Mouse (Mus musculus) embryonic facial prominence, embryonic 15.5 days (tissue): ENCODE measurements around the gene Ate1. TPM values are rescaled to one million over a fixed set of nuclear protein-coding genes. Genes with fewer than 3 reads are reported as not detected.
"Not testable (repeated sequence)": the region's sequence is repeated elsewhere in the genome, so short reads cannot be mapped to it uniquely, and the experiment has no call there.

Experiments
- ATAC-seq: fragments of 200-750 bp; cut with Nextera tagmentation; 2 replicates; pipeline ENCODE4 v1.8.0; 2017; ENCODE audit warnings: low read depth, moderate TSS enrichment; ENCODE audit not compliant: insufficient number of reproducible peaks, low FRiP score, low TSS enrichment
- H3K27ac ChIP-seq: fragments of 300-500 bp; sonication (generic); replicated peaks from 2 replicates; pipeline ENCODE4 v1.5.1; 2015; ENCODE audit warnings: mild to moderate bottlenecking, inconsistent platforms
- H3K27me3 ChIP-seq: fragments of 300-500 bp; sonication (generic); 2 replicates; pipeline ENCODE4 v1.6.1; 2015; ENCODE audit warnings: inconsistent platforms
- H3K36me3 ChIP-seq: fragments of 300-500 bp; sonication (generic); 2 replicates; pipeline ENCODE4 v1.6.1; 2015; ENCODE audit warnings: mild to moderate bottlenecking, inconsistent platforms
- H3K4me1 ChIP-seq: fragments of 300-500 bp; sonication (generic); 2 replicates; pipeline ENCODE4 v1.6.1; 2015; ENCODE audit warnings: inconsistent platforms
- H3K4me2 ChIP-seq: fragments of 300-500 bp; sonication (generic); replicated peaks from 2 replicates; pipeline ENCODE4 v1.6.1; 2015; ENCODE audit warnings: mild to moderate bottlenecking, inconsistent platforms
- H3K4me3 ChIP-seq: fragments of 300-500 bp; sonication (generic); replicated peaks from 2 replicates; pipeline ENCODE4 v1.5.1; 2015; ENCODE audit warnings: mild to moderate bottlenecking, inconsistent platforms
- H3K9ac ChIP-seq: fragments of 300-500 bp; sonication (generic); 2 replicates; pipeline ENCODE4 v1.6.1; 2015; ENCODE audit warnings: inconsistent platforms
- H3K9me3 ChIP-seq: fragments of 300-500 bp; sonication (generic); replicated peaks from 2 replicates; pipeline ENCODE4 v1.6.1; 2016; ENCODE audit warnings: inconsistent platforms
- WGBS: fragments of 180-500 bp; shearing (Covaris S2); methylation state at CpG from one replicate; pipeline ENCODE4 v1.1.7; 2015; 5-methylcytosine and 5-hydroxymethylcytosine counted together
- polyA plus RNA-seq: library from polyadenylated mRNA; unstranded; fragments of >200 nt; fragmentation: Nextera tagmentation; extraction: Ambion mirVana; gene quantifications from 2 replicates; pipeline ENCODE4 v1.2.1, GENCODE M21; 2015

Gene Ate1
- polyA plus RNA-seq, 1 experiment from 2014 or later, result 59.7 TPM

- Histone ChIP-seq H3K4me3 (peak overlapping the region; percentile 98), H3K4me1 (peaks cover 21% of the 10 kb centered on the region), H3K9ac (peak overlapping the region; percentile 98), H3K4me2 (peak overlapping the region; percentile 78), H3K9me3 (no peaks in the 10 kb centered on the region), H3K36me3 (peaks cover 32% of the 10 kb centered on the region), H3K27ac (peak overlapping the region; percentile 99), H3K27me3 (no peaks in the 10 kb centered on the region)
- peak; percentile 92 for ATAC-seq
- under 1% methylated on average over 84 of the region's 84 CpGs for WGBS
Measured at GRCm38 (mm10) chr7:130546791-130547484, 26.8 kb upstream of the Ate1 start.

DNA sequence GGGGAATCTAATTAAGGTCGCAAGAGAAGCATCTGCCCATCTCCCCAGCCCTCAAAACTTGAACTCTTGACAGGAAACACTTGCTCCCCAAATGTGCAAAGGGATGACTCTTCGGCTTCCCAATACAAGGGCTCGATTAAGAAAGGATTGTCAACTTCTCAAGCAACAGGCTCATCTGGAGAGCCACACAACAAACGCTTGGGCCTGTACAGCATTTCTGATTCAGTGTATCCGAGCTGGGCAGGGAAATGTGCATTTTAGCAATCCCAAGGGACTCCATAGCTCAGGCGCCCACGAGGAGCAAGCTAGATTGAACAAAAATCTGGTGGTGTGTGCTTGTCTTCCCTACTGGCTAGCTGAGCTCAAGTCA lies 26.2 kb upstream of the Ate1 start:
- H3K27me3 ChIP-seq, result no peaks in the 10 kb centered on the region
- H3K4me1 ChIP-seq, result peaks cover 21% of the 10 kb centered on the region
- ATAC-seq, result 0 out of 2 replicates have a peak, but pooled peaks have one; percentile 4
- H3K9me3 ChIP-seq, result no peaks in the 10 kb centered on the region
- peak overlapping the region; percentile 98 for H3K9ac ChIP-seq
- H3K27ac ChIP-seq, result peak overlapping the region; percentile 99
- H3K36me3 ChIP-seq, result peaks cover 37% of the 10 kb centered on the region
- peak overlapping the region; percentile 98 for H3K4me3 ChIP-seq
- peak overlapping the region; percentile 78 for H3K4me2 ChIP-seq
- 3% methylated on average over 7 of the region's 7 CpGs for WGBS

- Histone ChIP-seq H3K4me2 (peak overlapping the region; percentile 78), H3K9ac (peak overlapping the region; percentile 98), H3K27me3 (no peaks in the 10 kb centered on the region), H3K36me3 (peaks cover 41% of the 10 kb centered on the region), H3K9me3 (no peaks in the 10 kb centered on the region), H3K4me1 (peaks cover 21% of the 10 kb centered on the region), H3K27ac (peak overlapping the region; percentile 99), H3K4me3 (peak overlapping the region; percentile 98)
- no peak for ATAC-seq
- WGBS, result 41% methylated on average over 3 of the region's 3 CpGs
Measured at GRCm38 (mm10) chr7:130545893-130546292, 25.7 kb upstream of the Ate1 start.

DNA sequence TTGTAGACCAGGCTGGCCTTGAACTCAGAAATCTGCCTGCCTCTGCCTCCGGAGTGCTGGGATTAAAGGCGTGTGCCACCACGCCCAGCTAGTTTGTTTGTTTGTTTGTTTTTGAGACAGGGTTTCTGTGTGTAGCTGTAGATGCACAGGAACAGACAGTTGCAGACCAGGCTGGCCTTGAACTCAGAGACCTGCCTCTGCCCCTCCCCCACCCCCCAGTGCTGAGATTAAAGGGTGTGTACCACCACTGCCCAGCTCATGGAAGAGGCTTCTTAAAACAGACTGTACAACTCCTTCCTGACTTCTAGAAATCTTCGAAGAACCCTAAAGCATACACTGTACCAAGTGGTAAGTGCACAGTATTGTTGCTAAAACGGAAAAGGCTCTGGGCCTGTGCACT lies 25.2 kb upstream of the Ate1 start:
- ATAC-seq, result no peak
- no peaks in the 10 kb centered on the region for H3K9me3 ChIP-seq
- H3K4me1 ChIP-seq, result peaks cover 21% of the 10 kb centered on the region
- no peak overlapping the region for H3K9ac ChIP-seq
- 91% methylated on average over 5 of the region's 5 CpGs for WGBS
- H3K4me2 ChIP-seq, result peak overlapping the region; percentile 78
- H3K4me3 ChIP-seq, result peak overlapping the region; percentile 98; the same call in 1 of the 2 replicates
- peaks cover 43% of the 10 kb centered on the region for H3K36me3 ChIP-seq
- no peaks in the 10 kb centered on the region for H3K27me3 ChIP-seq
- H3K27ac ChIP-seq, result no peak overlapping the region

GRCm38 (mm10) chr7:130543181-130543580 lies 23.0 kb upstream of the Ate1 start:
- peaks cover 21% of the 10 kb centered on the region for H3K4me1 ChIP-seq
- H3K9ac ChIP-seq, result no peak overlapping the region
- peaks cover 66% of the 10 kb centered on the region for H3K36me3 ChIP-seq
- ATAC-seq, result no peak
- H3K27me3 ChIP-seq, result no peaks in the 10 kb centered on the region
- H3K4me2 ChIP-seq, result no peak overlapping the region
- H3K27ac ChIP-seq, result no peak overlapping the region
- no peak overlapping the region for H3K4me3 ChIP-seq
- H3K9me3 ChIP-seq, result no peaks in the 10 kb centered on the region
- WGBS, result 92% methylated on average over 4 of the region's 4 CpGs

DNA sequence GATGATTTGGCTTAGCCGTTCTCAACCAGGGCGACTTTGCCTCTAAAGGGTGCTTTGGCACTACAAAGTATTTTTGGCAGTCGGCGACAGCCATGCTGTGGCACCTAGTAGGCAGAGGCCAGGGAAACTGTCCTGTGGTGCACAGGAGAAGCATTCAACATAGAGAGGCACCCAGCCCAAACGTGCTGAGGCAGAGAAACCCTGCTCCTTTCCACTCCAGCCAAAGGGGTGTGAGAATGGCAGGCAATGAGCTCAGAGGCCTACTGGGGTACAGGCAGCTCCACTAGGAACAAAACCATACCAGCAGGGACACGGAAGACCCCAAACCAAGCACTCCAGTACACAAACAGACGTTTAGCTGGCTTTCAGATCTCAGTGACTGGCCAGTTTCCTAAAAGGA lies 20.0 kb upstream of the Ate1 start:
- Histone ChIP-seq H3K9me3 (no peaks in the 10 kb centered on the region), H3K4me1 (0 out of 2 replicates have a peak, but pooled peaks cover 6% of the 10 kb centered on the region), H3K4me2 (no peak overlapping the region), H3K36me3 (peaks cover 93% of the 10 kb centered on the region), H3K27me3 (no peaks in the 10 kb centered on the region), H3K27ac (no peak overlapping the region), H3K4me3 (no peak overlapping the region), H3K9ac (no peak overlapping the region)
- ATAC-seq, result no peak
- WGBS, result 91% methylated on average over 7 of the region's 7 CpGs

- no peaks in the 10 kb centered on the region for H3K9me3 ChIP-seq
- no peak for ATAC-seq
Measured at GRCm38 (mm10) chr7:130537068-130537467, 16.9 kb upstream of the Ate1 start.

GRCm38 (mm10) chr7:130535174-130535573 lies 15.0 kb upstream of the Ate1 start:
- Histone ChIP-seq H3K4me2 (no peak overlapping the region), H3K9ac (no peak overlapping the region), H3K27me3 (no peaks in the 10 kb centered on the region), H3K4me1 (no peaks in the 10 kb centered on the region), H3K27ac (no peak overlapping the region), H3K9me3 (no peaks in the 10 kb centered on the region), H3K4me3 (no peak overlapping the region), H3K36me3 (peaks cover 64% of the 10 kb centered on the region)
- WGBS, result 79% methylated on average over 4 of the region's 4 CpGs
- no peak for ATAC-seq

More at GRCm38 (mm10) chr7:130537068-130537467, 16.9 kb upstream of the Ate1 start:
- Histone ChIP-seq H3K36me3 (peaks cover 70% of the 10 kb centered on the region), H3K4me2 (no peak overlapping the region), H3K4me1 (no peaks in the 10 kb centered on the region), H3K27ac (no peak overlapping the region), H3K27me3 (no peaks in the 10 kb centered on the region), H3K4me3 (no peak overlapping the region), H3K9ac (no peak overlapping the region)
- WGBS, result 87% methylated on average over 4 of the region's 4 CpGs

DNA sequence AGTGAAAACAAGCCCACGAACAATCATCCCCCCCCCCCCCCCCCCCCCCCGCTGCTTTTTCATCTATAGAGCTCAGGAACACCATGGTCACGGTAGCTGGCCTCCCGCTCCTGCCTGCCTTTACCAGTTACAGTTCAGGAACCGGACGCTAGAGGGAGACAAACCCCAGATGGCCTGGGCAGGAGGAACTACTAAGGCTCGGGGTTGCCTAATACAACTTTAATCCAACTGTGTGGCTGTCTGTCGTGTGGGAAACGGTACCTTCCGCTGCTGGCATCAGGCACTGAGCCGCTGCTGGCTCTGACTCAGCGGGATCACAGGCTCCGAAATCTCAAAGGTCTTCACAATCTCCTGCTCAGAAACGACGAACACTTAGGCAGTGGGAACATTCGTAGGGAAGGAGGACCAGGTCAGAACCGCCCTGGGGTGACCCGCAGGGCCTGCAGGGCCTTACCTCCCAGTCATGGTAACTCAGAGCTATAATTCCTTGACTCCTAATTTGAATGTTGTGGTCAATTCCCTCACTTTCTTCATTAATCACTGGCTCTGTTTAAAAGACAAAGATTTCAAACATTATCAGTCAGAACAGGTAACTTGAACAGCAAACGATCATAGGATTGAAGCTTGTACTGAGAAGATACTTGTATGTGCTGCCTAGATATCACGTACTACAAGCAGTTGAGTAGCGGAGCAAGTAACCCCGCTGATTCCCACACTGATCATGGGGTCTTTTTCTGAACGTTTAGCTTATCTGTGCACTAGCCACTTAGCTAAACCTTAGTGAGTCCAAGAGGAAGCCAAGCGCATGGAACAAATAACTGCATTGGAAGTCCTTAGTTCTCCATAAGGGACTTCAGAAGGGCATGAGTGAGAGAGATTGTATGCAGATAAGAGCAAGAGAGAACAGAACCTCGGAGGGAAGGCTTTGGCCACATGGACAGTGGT lies 13.4 kb upstream of the Ate1 start:
- Histone ChIP-seq H3K27me3 (no peaks in the 10 kb centered on the region), H3K4me3 (no peak overlapping the region), H3K9ac (no peak overlapping the region), H3K9me3 (no peaks in the 10 kb centered on the region), H3K4me2 (no peak overlapping the region), H3K27ac (no peak overlapping the region), H3K4me1 (no peaks in the 10 kb centered on the region), H3K36me3 (peaks cover 49% of the 10 kb centered on the region)
- ATAC-seq, result no peak
- WGBS, result 48% methylated on average over 23 of the region's 25 CpGs

DNA sequence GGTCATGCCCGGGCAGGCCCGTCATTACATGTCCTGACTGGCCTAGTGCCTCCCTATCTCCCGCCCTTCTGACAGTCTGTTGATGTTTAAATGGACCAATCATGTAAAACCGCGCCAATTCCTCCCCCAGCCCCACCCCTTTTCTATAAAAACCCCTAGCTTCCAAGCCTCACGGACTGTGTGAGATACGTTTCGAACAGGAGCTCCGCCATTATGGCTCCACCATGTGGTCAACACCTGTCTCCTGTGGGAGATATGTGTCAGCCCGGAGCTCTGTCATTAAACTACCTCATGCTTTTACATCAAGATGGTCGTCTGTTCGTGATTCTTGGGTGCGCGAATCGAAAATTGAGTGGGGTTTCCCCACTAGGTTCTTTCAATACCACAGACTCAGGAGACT lies 11.0 kb upstream of the Ate1 start:
- not testable (repeated sequence) for H3K4me2 ChIP-seq, H3K9me3 ChIP-seq, H3K27me3 ChIP-seq, ATAC-seq, H3K9ac ChIP-seq, H3K27ac ChIP-seq, H3K4me3 ChIP-seq, H3K4me1 ChIP-seq
- H3K36me3 ChIP-seq, result peaks cover 27% of the 10 kb centered on the region
- 90% methylated on average over 15 of the region's 15 CpGs for WGBS

- Histone ChIP-seq H3K27ac (no peak overlapping the region), H3K27me3 (no peaks in the 10 kb centered on the region)
- 79% methylated on average over 9 of the region's 9 CpGs for WGBS
Measured at GRCm38 (mm10) chr7:130527306-130527705, 7.1 kb upstream of the Ate1 start.

More at GRCm38 (mm10) chr7:130527306-130527705, 7.1 kb upstream of the Ate1 start:
- no peaks in the 10 kb centered on the region for H3K9me3 ChIP-seq
- H3K4me2 ChIP-seq, result no peak overlapping the region
- peaks cover 12% of the 10 kb centered on the region for H3K36me3 ChIP-seq
- H3K4me3 ChIP-seq, result no peak overlapping the region
- no peak overlapping the region for H3K9ac ChIP-seq
- ATAC-seq, result no peak
- H3K4me1 ChIP-seq, result no peaks in the 10 kb centered on the region
